Mouse (Mus musculus) forebrain, embryonic 14.5 days (tissue): ENCODE measurements at regions not wholly inside any gene's neighbourhood (a gene's known extent, or its start where the extent isn't known, plus 50 kb on each side); places are given as distances from the start of the nearest gene placed in this dataset.

Source experiments
- ATAC-seq: fragments of 200-750 bp; cut with Nextera tagmentation; 2 replicates; pipeline ENCODE4 v1.8.0; 2017; ENCODE audit warnings: mild to moderate bottlenecking, moderate library complexity
- DNase-seq: peaks from one replicate; pipeline ENCODE4 v3.0.0-alpha.2; 2015; ENCODE audit warnings: low spot score
- H3K27ac ChIP-seq: fragments of 300-500 bp; sonication (generic); 2 replicates; pipeline ENCODE4 v1.5.1; 2014; ENCODE audit warnings: low read depth, mild to moderate bottlenecking, control low read depth, low read length, moderate library complexity
- H3K27me3 ChIP-seq: fragments of 300-500 bp; sonication (generic); replicated peaks from 2 replicates; pipeline ENCODE4 v1.6.1; 2014; ENCODE audit warnings: low read length, control low read depth, mixed read lengths; ENCODE audit not compliant: control insufficient read depth, insufficient read depth
- H3K36me3 ChIP-seq: fragments of 300-500 bp; sonication (generic); 2 replicates; pipeline ENCODE4 v1.6.1; 2014; ENCODE audit warnings: low read length, control low read depth; ENCODE audit not compliant: control insufficient read depth, insufficient read depth
- H3K4me1 ChIP-seq: fragments of 300-500 bp; sonication (generic); 2 replicates; pipeline ENCODE4 v1.6.1; 2014; ENCODE audit warnings: antibody characterized with exemption, low read length, control low read depth; ENCODE audit not compliant: control insufficient read depth, insufficient read depth
- H3K4me2 ChIP-seq: fragments of 300-500 bp; sonication (generic); 2 replicates; pipeline ENCODE4 v1.6.1; 2014; ENCODE audit warnings: mild to moderate bottlenecking, control low read depth, low read length
- H3K4me3 ChIP-seq: fragments of 300-500 bp; sonication (generic); 2 replicates; pipeline ENCODE4 v1.5.1; 2014; ENCODE audit warnings: low read depth, low read length, control low read depth
- H3K9ac ChIP-seq: fragments of 300-500 bp; sonication (generic); 2 replicates; pipeline ENCODE4 v1.6.1; 2014; ENCODE audit warnings: mild to moderate bottlenecking, low read length, control low read depth, moderate library complexity
- H3K9me3 ChIP-seq: fragments of 300-500 bp; sonication (generic); replicated peaks from 2 replicates; pipeline ENCODE4 v1.6.1; 2016; ENCODE audit warnings: low read length, control low read depth, mixed read lengths; ENCODE audit not compliant: control insufficient read depth
- WGBS: fragments of 180-500 bp; shearing (Covaris S2); extraction: QIAGEN DNeasy Blood & Tissue Kit; methylation state at CpG from one replicate; pipeline ENCODE4 v1.1.7; 2014; 5-methylcytosine and 5-hydroxymethylcytosine counted together

DNA sequence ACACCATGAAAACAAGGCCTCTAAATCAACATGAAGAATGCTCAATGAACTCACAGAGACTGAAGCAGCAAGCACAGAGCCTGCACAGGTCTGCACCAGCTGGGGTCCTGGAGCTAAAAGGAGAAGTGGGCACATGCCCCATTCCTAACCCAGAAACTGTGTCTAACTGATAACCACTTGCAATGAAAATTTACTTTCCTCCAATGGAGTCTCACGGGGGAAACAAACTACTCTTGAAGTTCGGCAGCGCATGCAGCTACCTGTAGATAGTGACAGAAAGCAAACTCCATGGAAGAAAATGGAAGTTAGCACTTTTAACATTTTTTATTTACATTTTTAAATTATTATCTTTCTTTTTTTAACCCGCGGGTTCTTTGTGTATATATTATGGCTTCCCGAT is 76.8 kb upstream of the Akap6 start:
- no peaks in the 10 kb centered on the region for H3K4me1 ChIP-seq
- H3K4me2 ChIP-seq = no peak overlapping the region
- H3K27me3 ChIP-seq = no peaks in the 10 kb centered on the region
- no peaks in the 10 kb centered on the region for H3K9me3 ChIP-seq
- DNase-seq (no peak), ATAC-seq (no peak)
- no peak overlapping the region for H3K4me3 ChIP-seq
- WGBS = 92% methylated on average over 6 of the region's 6 CpGs
- H3K36me3 ChIP-seq = no peaks in the 10 kb centered on the region
- no peak overlapping the region for H3K27ac ChIP-seq
- no peak overlapping the region for H3K9ac ChIP-seq

DNA sequence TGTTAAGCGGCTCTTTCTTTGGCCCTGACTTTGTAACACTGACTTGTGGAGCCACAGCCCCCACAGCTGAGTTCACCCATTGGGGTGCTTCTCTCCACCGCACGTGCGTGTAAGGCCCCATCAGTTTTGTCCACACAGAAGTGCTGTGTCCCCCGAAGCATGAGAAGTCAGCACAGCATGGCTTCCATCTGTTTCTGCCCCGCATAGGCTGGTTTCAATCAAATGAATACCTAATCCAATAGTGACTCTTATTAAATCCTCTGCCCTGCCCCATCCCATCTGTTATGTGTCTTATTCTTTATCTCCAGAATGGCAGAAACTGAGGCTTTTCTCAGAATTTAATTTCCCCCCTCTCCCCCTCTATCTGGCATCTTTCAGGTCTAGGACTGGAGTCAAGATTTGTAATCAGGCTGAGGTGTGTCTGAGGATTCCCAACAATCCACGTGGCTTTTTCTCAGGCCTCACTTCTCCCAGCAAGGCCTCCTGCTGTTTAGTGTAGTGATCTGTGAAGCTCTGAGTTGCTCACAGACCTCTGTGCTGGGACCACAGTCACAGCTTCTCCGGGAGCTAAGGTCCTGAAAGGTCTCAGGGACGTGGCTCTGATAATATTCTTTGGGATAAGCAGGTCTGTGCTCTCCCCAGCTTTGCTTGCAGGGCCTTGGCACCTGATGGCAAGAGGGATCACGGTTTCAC is 75.6 kb upstream of the Akap6 start:
- H3K36me3 ChIP-seq = no peaks in the 10 kb centered on the region
- H3K4me3 ChIP-seq = no peak overlapping the region
- no peak overlapping the region for H3K9ac ChIP-seq
- DNase-seq = peak; percentile 17
- no peak overlapping the region for H3K4me2 ChIP-seq
- no peak overlapping the region for H3K27ac ChIP-seq
- H3K27me3 ChIP-seq = no peaks in the 10 kb centered on the region
- no peaks in the 10 kb centered on the region for H3K4me1 ChIP-seq
- H3K9me3 ChIP-seq = no peaks in the 10 kb centered on the region
- ATAC-seq = no peak
- WGBS = 56% methylated on average over 10 of the region's 10 CpGs

DNA sequence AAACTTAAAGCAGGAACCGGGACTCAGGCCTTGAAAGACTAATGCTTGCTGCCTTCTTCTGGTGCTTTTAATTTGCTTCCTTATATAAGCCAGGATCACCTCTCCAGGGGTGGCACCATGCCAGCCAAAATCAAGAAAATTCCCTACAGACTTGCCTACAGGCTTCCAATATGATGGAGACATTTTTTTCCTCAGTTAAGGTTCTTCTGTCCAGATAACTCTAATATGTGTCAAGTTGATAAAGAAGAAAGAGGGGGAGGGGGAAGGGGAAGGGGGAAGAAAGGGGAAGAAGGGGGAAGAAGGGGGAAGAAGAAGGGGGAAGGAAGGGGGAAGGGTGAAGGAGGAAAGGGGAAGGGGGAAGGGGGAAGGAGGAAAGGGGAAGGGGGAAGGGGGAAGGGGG is 74.3 kb upstream of the Akap6 start:
- Histone ChIP-seq H3K9ac (no peak overlapping the region), H3K4me2 (no peak overlapping the region), H3K27ac (no peak overlapping the region), H3K36me3 (no peaks in the 10 kb centered on the region), H3K4me1 (no peaks in the 10 kb centered on the region), H3K9me3 (no peaks in the 10 kb centered on the region), H3K4me3 (no peak overlapping the region), H3K27me3 (no peaks in the 10 kb centered on the region)
- no peak for DNase-seq
- WGBS = 91% methylated on average over 1 of the region's 1 CpGs
- ATAC-seq = no peak

DNA sequence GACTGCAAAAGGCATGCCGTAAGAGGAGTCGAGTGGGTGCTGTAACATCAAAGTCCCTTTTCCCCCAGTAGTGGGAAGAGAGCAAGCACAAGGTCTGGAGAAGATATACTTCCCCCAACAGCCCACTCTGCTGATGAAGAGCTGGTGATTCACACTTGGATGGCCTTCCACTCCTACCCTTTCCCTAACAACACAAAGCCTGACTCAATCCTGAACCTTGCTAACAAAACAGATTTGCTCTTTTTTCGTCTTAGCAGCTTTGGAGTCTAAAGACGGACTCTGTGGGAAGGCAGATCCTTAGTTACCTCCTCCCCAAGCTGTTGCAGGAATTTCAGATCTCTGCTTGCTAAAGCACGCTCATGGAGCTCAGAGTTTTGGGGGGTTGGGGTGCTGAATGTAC is 70.4 kb upstream of the Akap6 start:
- H3K36me3 ChIP-seq = no peaks in the 10 kb centered on the region
- H3K4me3 ChIP-seq = no peak overlapping the region
- H3K27ac ChIP-seq = no peak overlapping the region
- DNase-seq (no peak), ATAC-seq (no peak)
- no peak overlapping the region for H3K4me2 ChIP-seq
- H3K9ac ChIP-seq = no peak overlapping the region
- H3K27me3 ChIP-seq = no peaks in the 10 kb centered on the region
- no peaks in the 10 kb centered on the region for H3K4me1 ChIP-seq
- no peaks in the 10 kb centered on the region for H3K9me3 ChIP-seq
- WGBS = 65% methylated on average over 5 of the region's 5 CpGs

DNA sequence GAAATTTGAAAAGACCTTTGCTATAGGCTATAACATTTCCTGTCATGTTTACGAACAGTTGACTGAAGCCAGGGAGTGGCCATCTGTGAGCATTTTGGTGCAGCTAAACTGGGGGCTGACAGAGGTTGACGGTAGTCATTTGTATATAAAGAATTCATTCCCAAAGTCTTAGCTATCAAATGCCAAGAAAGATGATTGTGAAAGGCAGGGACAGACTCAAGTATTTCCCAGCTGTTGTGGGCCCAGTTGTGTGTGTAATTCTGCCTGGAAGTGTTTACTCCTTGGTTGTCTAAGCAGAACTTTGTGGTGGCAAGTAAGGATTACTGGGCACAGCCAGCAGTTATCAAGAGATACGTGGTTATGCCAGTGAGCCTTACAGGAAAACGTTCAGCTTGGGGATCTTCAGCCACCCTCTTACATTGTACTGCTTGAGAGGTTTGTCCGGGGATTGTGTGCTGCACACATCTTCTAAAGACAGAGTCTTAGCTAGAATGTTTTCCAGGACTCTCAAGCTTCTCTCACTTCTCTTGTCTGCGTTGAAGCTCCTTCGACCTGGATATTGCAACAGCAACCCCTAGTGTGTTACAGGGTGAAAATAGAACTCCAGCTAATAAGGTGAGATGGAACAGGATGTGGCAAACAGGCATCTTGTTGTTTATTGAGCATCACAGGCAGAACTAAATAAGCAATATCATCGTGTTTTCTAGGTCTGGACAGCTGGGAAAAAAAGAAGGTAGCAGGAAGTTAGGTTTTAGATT is 63.9 kb upstream of the Akap6 start:
- 72% methylated on average over 8 of the region's 8 CpGs for WGBS
- ATAC-seq (no peak), DNase-seq (no peak)
- no peak overlapping the region for H3K27ac ChIP-seq
- no peaks in the 10 kb centered on the region for H3K27me3 ChIP-seq
- no peaks in the 10 kb centered on the region for H3K4me1 ChIP-seq
- no peak overlapping the region for H3K4me3 ChIP-seq
- no peaks in the 10 kb centered on the region for H3K9me3 ChIP-seq
- no peaks in the 10 kb centered on the region for H3K36me3 ChIP-seq
- H3K4me2 ChIP-seq = no peak overlapping the region
- no peak overlapping the region for H3K9ac ChIP-seq

DNA sequence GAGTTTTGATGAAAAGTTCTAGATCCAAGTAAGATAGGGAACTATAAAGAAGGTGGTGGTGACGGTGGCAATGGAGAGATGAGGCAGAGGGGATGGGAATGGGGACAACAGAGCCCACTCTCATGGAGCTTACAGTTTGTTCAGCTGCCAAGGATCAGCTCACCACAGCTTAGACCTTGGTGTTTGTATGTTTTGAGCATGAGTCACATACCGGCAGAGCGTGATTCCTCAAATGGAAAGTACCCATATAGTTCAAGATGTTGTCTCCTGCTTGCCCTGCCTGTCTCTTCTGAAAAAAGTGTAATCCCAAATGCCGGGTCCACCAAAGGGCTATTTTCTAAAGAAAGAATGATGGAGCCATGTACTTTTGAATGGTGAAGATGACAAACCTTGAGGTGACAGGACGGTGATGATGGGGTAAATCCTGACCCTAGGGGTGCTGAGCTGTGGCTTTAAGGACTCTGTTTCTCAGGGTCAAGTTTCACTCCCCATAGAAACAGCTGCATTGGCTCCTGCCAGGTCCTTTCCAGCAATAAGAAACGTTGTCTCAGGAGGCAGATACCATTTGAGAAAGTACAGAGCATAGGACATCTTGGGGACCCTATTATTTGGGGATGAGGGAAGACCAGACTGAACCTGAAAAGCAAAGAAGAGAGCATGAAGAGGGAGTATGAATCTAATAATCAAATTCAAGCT is 62.8 kb upstream of the Akap6 start:
- Histone ChIP-seq H3K36me3 (no peaks in the 10 kb centered on the region), H3K4me2 (no peak overlapping the region), H3K4me1 (no peaks in the 10 kb centered on the region), H3K9ac (no peak overlapping the region), H3K27ac (no peak overlapping the region), H3K4me3 (no peak overlapping the region), H3K9me3 (no peaks in the 10 kb centered on the region), H3K27me3 (no peaks in the 10 kb centered on the region)
- no peak for ATAC-seq
- no peak for DNase-seq
- 77% methylated on average over 6 of the region's 6 CpGs for WGBS

DNA sequence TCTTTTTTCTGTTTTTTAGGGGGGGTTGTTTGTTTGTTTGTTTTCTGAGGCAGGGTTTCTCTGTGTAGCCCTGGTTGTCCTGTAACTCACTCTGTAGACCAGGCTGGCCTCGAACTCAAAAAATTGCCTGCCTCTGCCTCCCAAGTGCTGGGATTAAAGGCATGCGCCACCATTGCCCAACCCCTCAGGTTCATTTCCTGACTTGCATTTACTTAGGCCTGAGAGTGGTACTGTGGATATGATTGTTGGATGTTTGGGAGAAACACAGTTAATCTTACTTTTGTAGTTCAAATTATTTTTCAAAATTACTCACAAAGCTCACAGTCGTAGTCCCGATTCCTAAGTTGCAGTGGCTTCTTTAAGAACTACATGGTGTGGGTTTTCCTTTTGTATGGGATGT is 62.3 kb upstream of the Akap6 start:
- H3K9ac ChIP-seq = no peak overlapping the region
- no peak overlapping the region for H3K27ac ChIP-seq
- no peaks in the 10 kb centered on the region for H3K9me3 ChIP-seq
- no peaks in the 10 kb centered on the region for H3K27me3 ChIP-seq
- DNase-seq (no peak), ATAC-seq (no peak)
- WGBS = 90% methylated on average over 4 of the region's 4 CpGs
- H3K36me3 ChIP-seq = no peaks in the 10 kb centered on the region
- H3K4me3 ChIP-seq = no peak overlapping the region
- H3K4me1 ChIP-seq = no peaks in the 10 kb centered on the region
- no peak overlapping the region for H3K4me2 ChIP-seq

DNA sequence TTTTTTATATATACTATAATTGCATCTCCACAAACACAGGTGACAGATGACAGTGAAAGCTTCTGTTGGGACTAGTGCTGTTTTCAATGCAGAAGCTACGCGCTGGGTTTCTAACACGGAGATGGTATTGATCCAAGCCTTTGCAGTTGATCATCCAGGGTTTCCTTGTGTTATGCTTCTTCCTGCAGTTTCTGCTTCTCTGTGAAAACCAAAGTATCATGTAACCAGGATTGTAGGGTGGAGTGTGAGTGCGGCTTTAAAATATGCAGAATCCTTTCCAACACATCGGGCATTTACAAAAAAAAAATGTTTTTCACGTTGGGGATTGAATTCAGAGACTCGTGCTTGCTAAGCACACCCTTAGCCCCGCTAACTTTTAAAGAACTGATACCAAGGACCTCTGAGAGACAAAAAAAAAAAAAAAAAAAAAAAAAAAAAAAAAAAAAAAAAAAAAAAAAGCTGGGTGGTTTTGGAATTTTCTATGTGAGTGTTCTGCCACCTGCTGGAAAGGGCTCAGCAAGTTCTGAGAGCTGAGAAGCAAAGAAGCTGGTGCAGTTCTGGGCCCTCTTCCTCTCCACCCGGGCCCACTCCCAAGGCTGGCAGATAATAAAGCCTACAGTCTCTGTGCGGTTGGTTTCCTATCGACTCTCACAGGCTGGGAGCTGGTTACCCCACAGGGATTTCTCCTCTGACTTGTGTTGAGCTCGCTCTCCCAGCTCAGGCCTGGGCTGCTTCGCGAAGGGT is 61.5 kb upstream of the Akap6 start:
- DNase-seq = peak; percentile 71
- no peak overlapping the region for H3K27ac ChIP-seq
- H3K9me3 ChIP-seq = no peaks in the 10 kb centered on the region
- ATAC-seq = 0 out of 2 replicates have a peak, but pooled peaks have one; percentile 40
- H3K36me3 ChIP-seq = no peaks in the 10 kb centered on the region
- no peaks in the 10 kb centered on the region for H3K27me3 ChIP-seq
- H3K9ac ChIP-seq = no peak overlapping the region
- no peaks in the 10 kb centered on the region for H3K4me1 ChIP-seq
- no peak overlapping the region for H3K4me2 ChIP-seq
- H3K4me3 ChIP-seq = no peak overlapping the region
- WGBS = 59% methylated on average over 14 of the region's 14 CpGs
